Mouse (Mus musculus): ENCODE data around the gene Podn. TPM values are rescaled to one million over a fixed set of nuclear protein-coding genes. Genes with fewer than 3 reads are reported as not detected.
A peak's percentile ranks its signal among the peaks of the same experiment; 100 is the strongest.

The Podn gene
- polyA plus RNA-seq, 1 experiment from 2014 or later: 0.42 TPM

DNA sequence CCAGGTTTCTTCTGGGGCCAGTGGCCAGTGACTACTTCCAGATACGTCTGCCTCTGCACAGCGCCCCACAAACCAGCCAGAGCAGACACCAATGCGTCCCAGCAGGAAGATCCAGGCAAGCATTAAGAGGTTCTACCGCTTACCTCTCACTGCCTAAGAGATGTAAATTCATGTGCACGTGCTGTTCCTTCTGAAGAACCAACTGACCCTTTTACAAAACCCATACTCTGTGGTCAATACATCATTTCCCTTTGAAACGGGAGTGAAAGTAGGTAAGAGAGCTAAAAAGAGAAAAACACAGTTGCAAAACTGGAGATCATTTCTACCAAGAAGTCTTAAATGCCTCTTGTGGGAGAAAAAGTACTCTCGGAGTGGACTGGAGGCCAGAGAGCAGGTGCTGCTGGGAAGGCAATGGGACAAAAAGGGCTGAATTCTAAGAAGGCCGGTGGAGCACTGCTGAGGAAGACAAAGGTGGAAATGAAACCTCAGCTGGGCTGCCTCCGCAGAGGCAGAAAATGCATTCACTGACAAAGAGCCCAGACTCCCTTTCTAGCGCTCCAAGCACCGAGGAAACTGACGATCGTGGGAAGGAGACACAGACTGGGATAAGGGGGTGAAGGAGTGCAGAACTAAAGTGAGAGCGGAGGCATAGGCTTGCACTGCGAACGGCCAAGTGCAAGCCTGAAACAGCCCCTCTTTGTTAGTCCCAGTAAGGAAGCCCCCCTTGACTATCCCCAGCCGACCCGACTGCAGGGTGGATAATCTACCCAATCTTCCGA lies 36.5 kb downstream of the Podn start:
- Histone ChIP-seq H3K27ac (replicated peaks in 1 of 2; ENCODE audit: control insufficient read depth in 1 of 2, insufficient read depth in 1 of 2, low read depth in 2 of 2, low read length in 2 of 2) (no peak overlapping the region), H3K36me3 (ENCODE audit: control insufficient read depth, insufficient read depth, low read length) (peaks cover 58% of the 10 kb centered on the region), H3K4me1 (ENCODE audit: control insufficient read depth in 2 of 2, insufficient read depth in 2 of 2, low read length in 2 of 2) (0 out of 4 replicates have a peak, but pooled peaks cover 2 to 5% of the 10 kb centered on the region in 2 experiments), H3K9ac (ENCODE audit: low read length) (no peak overlapping the region), H3K4me3 (ENCODE audit: control insufficient read depth in 1 of 2, insufficient read depth in 1 of 2, low read depth in 1 of 2, low read length in 2 of 2) (no peak overlapping the region), H3K4me2 (ENCODE audit: low read length) (no peak overlapping the region), H3K9me3 (ENCODE audit: control insufficient read depth, low read length) (no peaks in the 10 kb centered on the region), H3K27me3 (ENCODE audit: control insufficient read depth, insufficient read depth, low read length) (no peaks in the 10 kb centered on the region)
- WGBS: 79% methylated on average over 19 of the region's 19 CpGs
- ATAC-seq (ENCODE audit: insufficient number of reproducible peaks, insufficient read depth, low FRiP score, low read depth): no peak

- Histone ChIP-seq H3K27me3 (ENCODE audit: control insufficient read depth, insufficient read depth, low read length) (no peaks in the 10 kb centered on the region), H3K4me3 (ENCODE audit: control insufficient read depth in 1 of 2, insufficient read depth in 1 of 2, low read depth in 1 of 2, low read length in 2 of 2) (no peak overlapping the region), H3K9me3 (ENCODE audit: control insufficient read depth, low read length) (no peaks in the 10 kb centered on the region), H3K27ac (replicated peaks in 1 of 2; ENCODE audit: control insufficient read depth in 1 of 2, insufficient read depth in 1 of 2, low read depth in 2 of 2, low read length in 2 of 2) (0 out of 4 replicates have a peak overlapping the region, but pooled peaks of 1 of the 2 experiments have one; percentile 53), H3K9ac (ENCODE audit: low read length) (no peak overlapping the region), H3K4me1 (ENCODE audit: control insufficient read depth in 2 of 2, insufficient read depth in 2 of 2, low read length in 2 of 2) (peaks cover 2 to 9% of the 10 kb centered on the region in 2 experiments; a peak in 2 of 4 replicates), H3K36me3 (ENCODE audit: control insufficient read depth, insufficient read depth, low read length) (peaks cover 61% of the 10 kb centered on the region), H3K4me2 (ENCODE audit: low read length) (no peak overlapping the region)
- peak; percentile 66; the same call in 1 of the 2 replicates for ATAC-seq (ENCODE audit: insufficient number of reproducible peaks, insufficient read depth, low FRiP score, low read depth)
- 40% methylated on average over 10 of the region's 10 CpGs for WGBS
Measured at GRCm38 (mm10) chr4:108058166-108058565, 38.1 kb downstream of the Podn start.

GRCm38 (mm10) chr4:108057247-108057646 lies 39.0 kb downstream of the Podn start:
- Histone ChIP-seq H3K36me3 (ENCODE audit: control insufficient read depth, insufficient read depth, low read length) (peaks cover 57% of the 10 kb centered on the region), H3K4me2 (ENCODE audit: low read length) (no peak overlapping the region)

DNA sequence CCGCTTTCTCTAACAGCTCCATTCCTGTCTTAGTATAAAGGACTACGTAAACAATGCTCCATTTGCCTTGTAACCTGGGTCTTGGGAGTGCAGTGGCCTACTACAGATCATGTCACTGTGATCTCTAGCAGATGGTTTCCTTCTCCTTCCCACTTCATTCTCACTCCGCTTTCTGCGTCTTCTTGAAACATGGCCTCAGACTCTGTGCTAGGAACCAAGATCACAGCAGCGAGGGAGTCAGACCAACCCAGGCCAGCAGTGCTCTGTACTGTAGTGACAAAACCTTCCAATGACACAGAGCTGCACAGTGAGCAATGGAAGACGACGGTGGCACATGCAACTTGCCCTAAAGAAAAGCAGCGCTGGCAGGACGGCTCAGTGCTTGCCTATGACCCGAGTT lies 40.4 kb downstream of the Podn start:
- no peaks in the 10 kb centered on the region for H3K27me3 ChIP-seq (ENCODE audit: control insufficient read depth, insufficient read depth, low read length)
- H3K9ac ChIP-seq (ENCODE audit: low read length): no peak overlapping the region
- no peak overlapping the region for H3K4me2 ChIP-seq (ENCODE audit: low read length)
- peaks cover 4 to 18% of the 10 kb centered on the region in 2 experiments; a peak in 3 of 4 replicates for H3K4me1 ChIP-seq (ENCODE audit: control insufficient read depth in 2 of 2, insufficient read depth in 2 of 2, low read length in 2 of 2)
- H3K4me3 ChIP-seq (ENCODE audit: control insufficient read depth in 1 of 2, insufficient read depth in 1 of 2, low read depth in 1 of 2, low read length in 2 of 2): no peak overlapping the region
- no peak overlapping the region for H3K27ac ChIP-seq (replicated peaks in 1 of 2; ENCODE audit: control insufficient read depth in 1 of 2, insufficient read depth in 1 of 2, low read depth in 2 of 2, low read length in 2 of 2)
- H3K36me3 ChIP-seq (ENCODE audit: control insufficient read depth, insufficient read depth, low read length): peaks cover 59% of the 10 kb centered on the region
- H3K9me3 ChIP-seq (ENCODE audit: control insufficient read depth, low read length): no peaks in the 10 kb centered on the region
- WGBS: 89% methylated on average over 10 of the region's 10 CpGs
- ATAC-seq (ENCODE audit: insufficient number of reproducible peaks, insufficient read depth, low FRiP score, low read depth): no peak

More at GRCm38 (mm10) chr4:108057247-108057646, 39.0 kb downstream of the Podn start:
- Histone ChIP-seq H3K9ac (ENCODE audit: low read length) (no peak overlapping the region), H3K4me1 (ENCODE audit: control insufficient read depth in 2 of 2, insufficient read depth in 2 of 2, low read length in 2 of 2) (peaks cover 4 to 18% of the 10 kb centered on the region in 2 experiments; a peak in 3 of 4 replicates), H3K4me3 (ENCODE audit: control insufficient read depth in 1 of 2, insufficient read depth in 1 of 2, low read depth in 1 of 2, low read length in 2 of 2) (no peak overlapping the region), H3K27me3 (ENCODE audit: control insufficient read depth, insufficient read depth, low read length) (no peaks in the 10 kb centered on the region), H3K9me3 (ENCODE audit: control insufficient read depth, low read length) (no peaks in the 10 kb centered on the region), H3K27ac (replicated peaks in 1 of 2; ENCODE audit: control insufficient read depth in 1 of 2, insufficient read depth in 1 of 2, low read depth in 2 of 2, low read length in 2 of 2) (no peak overlapping the region)
- 92% methylated on average over 2 of the region's 2 CpGs for WGBS
- no peak for ATAC-seq (ENCODE audit: insufficient number of reproducible peaks, insufficient read depth, low FRiP score, low read depth)

- ATAC-seq (ENCODE audit: insufficient number of reproducible peaks, insufficient read depth, low FRiP score, low read depth): no peak
- Histone ChIP-seq H3K4me1 (ENCODE audit: control insufficient read depth in 2 of 2, insufficient read depth in 2 of 2, low read length in 2 of 2) (peaks cover 3 to 13% of the 10 kb centered on the region in 2 experiments; a peak in 3 of 4 replicates), H3K9ac (ENCODE audit: low read length) (no peak overlapping the region; the same call in 1 of the 2 replicates), H3K4me2 (ENCODE audit: low read length) (no peak overlapping the region), H3K27me3 (ENCODE audit: control insufficient read depth, insufficient read depth, low read length) (no peaks in the 10 kb centered on the region), H3K36me3 (ENCODE audit: control insufficient read depth, insufficient read depth, low read length) (peaks cover 68% of the 10 kb centered on the region), H3K4me3 (ENCODE audit: control insufficient read depth in 1 of 2, insufficient read depth in 1 of 2, low read depth in 1 of 2, low read length in 2 of 2) (no peak overlapping the region), H3K9me3 (ENCODE audit: control insufficient read depth, low read length) (no peaks in the 10 kb centered on the region), H3K27ac (replicated peaks in 1 of 2; ENCODE audit: control insufficient read depth in 1 of 2, insufficient read depth in 1 of 2, low read depth in 2 of 2, low read length in 2 of 2) (peak overlapping the region in 1 of 2 experiments; percentile 14; a peak in 1 of 4 replicates)
- WGBS: 37% methylated on average over 8 of the region's 8 CpGs
Measured at GRCm38 (mm10) chr4:108052673-108053072, 43.6 kb downstream of the Podn start.

GRCm38 (mm10) chr4:108051687-108052274 lies 44.5 kb downstream of the Podn start:
- Histone ChIP-seq H3K4me2 (ENCODE audit: low read length) (no peak overlapping the region), H3K9me3 (ENCODE audit: control insufficient read depth, low read length) (no peaks in the 10 kb centered on the region), H3K27me3 (ENCODE audit: control insufficient read depth, insufficient read depth, low read length) (no peaks in the 10 kb centered on the region), H3K27ac (replicated peaks in 1 of 2; ENCODE audit: control insufficient read depth in 1 of 2, insufficient read depth in 1 of 2, low read depth in 2 of 2, low read length in 2 of 2) (no peak overlapping the region), H3K36me3 (ENCODE audit: control insufficient read depth, insufficient read depth, low read length) (peaks cover 74% of the 10 kb centered on the region), H3K4me1 (ENCODE audit: control insufficient read depth in 2 of 2, insufficient read depth in 2 of 2, low read length in 2 of 2) (peaks cover 3 to 13% of the 10 kb centered on the region in 2 experiments; a peak in 3 of 4 replicates), H3K9ac (ENCODE audit: low read length) (no peak overlapping the region), H3K4me3 (ENCODE audit: control insufficient read depth in 1 of 2, insufficient read depth in 1 of 2, low read depth in 1 of 2, low read length in 2 of 2) (no peak overlapping the region)
- WGBS: 70% methylated on average over 10 of the region's 10 CpGs
- no peak for ATAC-seq (ENCODE audit: insufficient number of reproducible peaks, insufficient read depth, low FRiP score, low read depth)

DNA sequence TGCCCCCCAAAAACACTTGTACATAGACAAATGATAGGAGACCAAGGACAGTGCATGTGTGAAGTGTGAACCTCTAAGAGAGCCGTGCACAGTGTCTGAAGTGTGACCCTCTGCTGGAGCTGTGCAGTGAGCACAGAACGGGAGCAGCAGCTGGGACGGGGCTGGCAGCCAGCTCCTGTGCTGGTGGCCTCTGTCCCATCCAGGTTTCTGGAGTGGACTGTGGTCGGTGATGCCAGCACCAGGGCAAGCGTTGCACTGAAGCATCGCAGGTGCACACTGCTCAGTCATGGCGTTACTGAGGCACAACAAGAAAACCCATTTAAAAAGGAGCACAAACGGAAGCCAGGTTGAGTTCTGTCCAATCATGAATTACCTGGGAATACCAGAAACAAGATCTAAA lies 50.1 kb downstream of the Podn start:
- no peaks in the 10 kb centered on the region for H3K9me3 ChIP-seq (ENCODE audit: control insufficient read depth, low read length)
- no peak overlapping the region for H3K27ac ChIP-seq (replicated peaks in 1 of 2; ENCODE audit: control insufficient read depth in 1 of 2, insufficient read depth in 1 of 2, low read depth in 2 of 2, low read length in 2 of 2)
- 71% methylated on average over 8 of the region's 8 CpGs for WGBS
- no peak overlapping the region for H3K4me3 ChIP-seq (ENCODE audit: control insufficient read depth in 1 of 2, insufficient read depth in 1 of 2, low read depth in 1 of 2, low read length in 2 of 2)
- H3K4me2 ChIP-seq (ENCODE audit: low read length): no peak overlapping the region
- H3K4me1 ChIP-seq (ENCODE audit: control insufficient read depth in 2 of 2, insufficient read depth in 2 of 2, low read length in 2 of 2): peaks cover 4 to 5% of the 10 kb centered on the region in 2 experiments; a peak in 3 of 4 replicates
- H3K36me3 ChIP-seq (ENCODE audit: control insufficient read depth, insufficient read depth, low read length): peaks cover 72% of the 10 kb centered on the region
- ATAC-seq (ENCODE audit: insufficient number of reproducible peaks, insufficient read depth, low FRiP score, low read depth): no peak
- H3K9ac ChIP-seq (ENCODE audit: low read length): no peak overlapping the region
- no peaks in the 10 kb centered on the region for H3K27me3 ChIP-seq (ENCODE audit: control insufficient read depth, insufficient read depth, low read length)
